Mouse (Mus musculus): Measurements from ENCODE around the gene Ube2e1. TPM values are rescaled to one million over a fixed set of nuclear protein-coding genes. Genes with fewer than 3 reads are reported as not detected.
A peak's percentile ranks its signal among the peaks of the same experiment; 100 is the strongest.

Gene Ube2e1
- polyA plus RNA-seq, 1 experiment from 2014 or later = 48.1 TPM

GRCm38 (mm10) chr14:18233981-18234960 is 97.4 kb downstream of the Ube2e1 start:
- no peak for ATAC-seq (ENCODE audit: low read depth)
- 0 out of 2 replicates have a peak, but pooled peaks cover 5% of the 10 kb centered on the region for H3K4me1 ChIP-seq (ENCODE audit: control insufficient read depth, insufficient read depth, low read length)
- H3K4me3 ChIP-seq (ENCODE audit: low read depth, low read length) = no peak overlapping the region
- no peak overlapping the region for H3K9ac ChIP-seq (ENCODE audit: low read depth, low read length)
- no peaks in the 10 kb centered on the region for H3K36me3 ChIP-seq (ENCODE audit: control insufficient read depth, insufficient read depth, low read length)
- H3K27ac ChIP-seq (replicated peaks; ENCODE audit: low read depth, low read length) = no peak overlapping the region; the same call in 1 of the 2 replicates
- H3K27me3 ChIP-seq (replicated peaks; ENCODE audit: control insufficient read depth, insufficient read depth, low read length) = no peaks in the 10 kb centered on the region
- H3K4me2 ChIP-seq (ENCODE audit: low read depth, low read length) = no peak overlapping the region
- WGBS = 43% methylated on average over 5 of the region's 5 CpGs
- H3K9me3 ChIP-seq (ENCODE audit: control insufficient read depth, low read length) = no peaks in the 10 kb centered on the region
- DNase-seq (ENCODE audit: low spot score) = peak; percentile 48

DNA sequence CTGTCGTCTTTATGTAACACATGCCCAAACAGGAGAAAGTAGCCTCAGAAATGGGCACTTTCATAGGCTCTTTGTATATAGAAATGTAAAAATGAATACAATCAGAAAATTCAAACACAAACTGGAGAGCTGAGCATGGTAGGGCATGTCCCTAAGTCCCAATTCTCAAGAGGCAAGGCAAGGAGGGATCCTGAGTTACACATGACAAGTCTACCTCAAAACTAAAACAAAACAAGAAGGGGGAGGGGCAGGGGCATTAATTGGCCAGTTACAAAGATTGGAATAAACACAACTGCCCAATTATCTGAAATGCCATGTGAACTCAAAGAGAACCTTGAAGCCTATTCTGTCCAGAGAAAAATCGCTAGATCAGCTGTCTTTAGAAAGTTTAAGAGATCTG is 98.6 kb downstream of the Ube2e1 start:
- H3K9me3 ChIP-seq (ENCODE audit: control insufficient read depth, low read length) = no peaks in the 10 kb centered on the region
- no peaks in the 10 kb centered on the region for H3K27me3 ChIP-seq (replicated peaks; ENCODE audit: control insufficient read depth, insufficient read depth, low read length)
- DNase-seq (ENCODE audit: low spot score) (no peak), ATAC-seq (ENCODE audit: low read depth) (no peak)
- 0 out of 2 replicates have a peak, but pooled peaks cover 5% of the 10 kb centered on the region for H3K4me1 ChIP-seq (ENCODE audit: control insufficient read depth, insufficient read depth, low read length)
- H3K4me3 ChIP-seq (ENCODE audit: low read depth, low read length) = no peak overlapping the region
- H3K9ac ChIP-seq (ENCODE audit: low read depth, low read length) = no peak overlapping the region
- no peaks in the 10 kb centered on the region for H3K36me3 ChIP-seq (ENCODE audit: control insufficient read depth, insufficient read depth, low read length)
- H3K4me2 ChIP-seq (ENCODE audit: low read depth, low read length) = no peak overlapping the region
- no peak overlapping the region for H3K27ac ChIP-seq (replicated peaks; ENCODE audit: low read depth, low read length)
- 79% methylated on average over 2 of the region's 2 CpGs for WGBS

Other genes starting within 250 kb of the Ube2e1 start
- 10.0 and 10.3 TPM in 2 replicates for gene Nr1d2, start 92.7 kb downstream of the Ube2e1 start, polyA plus RNA-seq (2014; fragmentation: Nextera tagmentation; extraction: Ambion mirVana)
- 19.0 and 25.4 TPM in 2 replicates for gene Nkiras1, start 60.7 kb downstream of the Ube2e1 start, polyA plus RNA-seq (2014; fragmentation: Nextera tagmentation; extraction: Ambion mirVana)
- gene Rpl15, start 60.5 kb downstream of the Ube2e1 start, polyA plus RNA-seq (2014; fragmentation: Nextera tagmentation; extraction: Ambion mirVana) = 513 and 535 TPM in 2 replicates

Measured in embryonic facial prominence, embryonic 14.5 days (tissue).